Mouse (Mus musculus) left cerebral cortex, adult 8-10 months (tissue): ENCODE measurements around the gene Slc2a6. TPM values are rescaled to one million over a fixed set of nuclear protein-coding genes. Genes with fewer than 3 reads are reported as not detected.

Experiments
- total RNA-seq, 4 experiments: library from RNA; stranded (reverse); gene quantifications; 2 replicates each; pipeline ENCODE4 v1.2.4; 2022

Slc2a6 gene
- total RNA-seq, 4 experiments from 2014 or later, result 21.1 to 28.3 (median 27.8) TPM

Other genes starting within 250 kb of the Slc2a6 start
- gene Abo, start 163.0 kb downstream of the Slc2a6 start, total RNA-seq, result not detected
- gene Surf6, start 125.1 kb downstream of the Slc2a6 start, total RNA-seq, result 10 to 100 TPM; 20.4 to 26.5 (median 25.8) TPM
- gene Med22, start 117.3 kb downstream of the Slc2a6 start, total RNA-seq, result 10 to 100 TPM; 46.7 to 55.4 (median 50.1) TPM
- 100 to 1,000 TPM; 215 to 270 (median 238) TPM for gene Rpl7a, start 117.2 kb downstream of the Slc2a6 start, total RNA-seq
- 10 to 100 TPM; 33.1 to 38.0 (median 36.3) TPM for gene Surf2, start 111.6 kb downstream of the Slc2a6 start, total RNA-seq
- gene Surf1, start 111.5 kb downstream of the Slc2a6 start, total RNA-seq, result 100 to 1,000 TPM; 116 to 127 (median 120) TPM
- 10 to 100 TPM; 46.2 to 51.8 (median 49.9) TPM for gene Surf4, start 94.1 kb downstream of the Slc2a6 start, total RNA-seq
- under 1 TPM in 2 of 4 experiments, not detected in 2; 0.16 to 0.42 TPM for gene Stkld1, start 94.0 kb downstream of the Slc2a6 start, total RNA-seq
- gene Rexo4, start 63.6 kb downstream of the Slc2a6 start, total RNA-seq, result 10 to 100 TPM; 43.4 to 54.7 (median 46.8) TPM
- gene Adamts13, start 54.6 kb downstream of the Slc2a6 start, total RNA-seq, result 1 to 10 TPM; 1.2 to 1.6 (median 1.4) TPM
- gene Cacfd1, start 18.1 kb downstream of the Slc2a6 start, total RNA-seq, result 10 to 100 TPM; 42.4 to 46.5 (median 44.1) TPM
- 1 to 10 TPM in 2 of 4 experiments, under 1 TPM in 2; 0.44 to 1.5 (median 1.2) TPM for gene Mymk, start 44.2 kb upstream of the Slc2a6 start, total RNA-seq
- 10 to 100 TPM; 12.6 to 18.4 (median 15.6) TPM for gene Adamtsl2, start 51.4 kb upstream of the Slc2a6 start, total RNA-seq
- 100 to 1,000 TPM in 1 of 4 experiments, 10 to 100 TPM in 3; 95.8 to 105 (median 98.8) TPM for gene Fam163b, start 114.5 kb upstream of the Slc2a6 start, total RNA-seq
- under 1 TPM; 0.20 to 0.53 (median 0.43) TPM for gene Dbh, start 137.2 kb upstream of the Slc2a6 start, total RNA-seq
- 10 to 100 TPM in 1 of 4 experiments, 1 to 10 TPM in 3; 8.0 to 12.6 (median 9.3) TPM for gene Sardh, start 220.3 kb upstream of the Slc2a6 start, total RNA-seq